Mouse (Mus musculus) 416B (cell line): ENCODE results near the gene Ninj2.

Experiments
- DNase-seq: peaks from one replicate; pipeline ENCODE4 v3.0.0; 2011; ENCODE audit warnings: low read depth

Ninj2 gene

DNA sequence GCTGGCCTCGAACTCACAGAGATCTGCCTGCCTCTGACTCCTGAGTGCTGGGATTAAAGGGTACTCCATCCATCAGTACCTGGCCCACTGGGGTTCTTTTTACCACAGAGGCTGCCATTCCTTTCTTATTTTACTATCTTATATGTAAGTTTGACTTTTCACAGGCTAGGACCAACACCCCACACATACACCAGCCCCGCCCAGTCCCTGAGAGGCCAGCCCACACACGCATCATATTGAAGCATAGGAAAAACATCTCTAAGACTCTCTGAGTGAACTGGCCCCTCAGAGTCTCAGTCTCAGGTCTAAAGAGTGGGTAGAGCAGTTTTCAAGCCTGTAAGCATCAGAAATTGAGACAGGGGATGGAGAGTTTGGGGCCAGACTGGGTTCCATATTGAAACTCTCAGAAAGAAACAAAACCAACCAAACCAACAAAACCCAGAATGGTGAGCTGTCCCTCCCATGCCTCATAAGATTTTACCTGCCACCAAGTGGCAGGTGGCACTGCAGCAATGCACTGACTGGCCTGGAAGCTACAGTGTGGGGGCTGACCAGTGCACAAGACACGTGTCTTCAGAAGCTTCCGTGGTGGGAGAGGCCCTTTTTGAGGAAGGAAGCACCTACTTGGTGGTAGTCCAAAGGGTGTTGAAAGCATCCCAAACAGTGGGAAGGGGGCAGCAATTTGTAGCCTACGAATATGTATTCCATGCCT, 86.0 kb downstream of the Ninj2 start:
- DNase-seq, result peak; percentile 31

- DNase-seq, result no peak
Measured at GRCm38 (mm10) chr6:120179756-120180206, 86.6 kb downstream of the Ninj2 start.

- DNase-seq, result no peak
Measured at GRCm38 (mm10) chr6:120180492-120180891, 87.3 kb downstream of the Ninj2 start.

DNA sequence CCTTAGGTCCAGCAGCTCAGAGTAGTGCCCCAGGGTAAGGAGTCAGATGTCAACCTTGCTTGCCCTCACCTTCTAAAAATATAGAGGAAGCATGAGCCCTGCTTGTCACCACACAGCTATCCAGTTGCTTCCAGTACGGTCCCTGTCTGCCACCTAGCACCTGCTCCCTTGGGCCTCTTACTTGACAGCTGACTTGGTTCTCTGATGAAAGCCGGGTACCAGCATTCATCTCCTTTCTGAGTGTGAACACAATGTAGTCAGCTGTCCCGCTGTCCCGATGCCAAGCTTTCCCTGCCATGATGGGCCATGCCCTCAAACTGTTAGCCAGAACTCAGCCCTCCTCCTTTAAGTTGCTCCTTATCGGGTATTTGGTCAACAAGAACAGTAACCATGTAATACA, 89.0 kb downstream of the Ninj2 start:
- no peak for DNase-seq

DNA sequence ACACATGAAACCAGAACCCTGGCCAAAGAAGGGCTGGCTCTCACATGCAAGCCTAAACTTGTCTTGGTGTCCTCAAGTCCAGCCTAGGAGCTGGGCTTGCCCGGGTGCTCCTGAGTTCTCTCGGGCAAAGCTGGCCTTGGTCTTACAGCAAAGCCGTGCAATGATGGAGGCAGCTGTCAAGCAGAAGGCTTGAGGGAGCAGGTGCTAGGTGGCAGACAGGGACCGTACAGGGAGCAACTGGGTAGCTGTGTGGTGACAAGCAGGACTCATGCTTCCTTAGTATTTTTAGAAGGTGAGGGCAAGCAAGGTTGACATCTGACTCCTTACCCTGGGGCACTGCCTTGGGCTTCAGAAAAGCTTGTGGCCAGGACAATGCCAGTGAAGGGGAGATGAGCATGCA, 90.6 kb downstream of the Ninj2 start:
- DNase-seq, result no peak

- no peak for DNase-seq
Measured at GRCm38 (mm10) chr6:120185012-120185730, 92.0 kb downstream of the Ninj2 start.

GRCm38 (mm10) chr6:120185756-120186155, 92.6 kb downstream of the Ninj2 start:
- no peak for DNase-seq

DNA sequence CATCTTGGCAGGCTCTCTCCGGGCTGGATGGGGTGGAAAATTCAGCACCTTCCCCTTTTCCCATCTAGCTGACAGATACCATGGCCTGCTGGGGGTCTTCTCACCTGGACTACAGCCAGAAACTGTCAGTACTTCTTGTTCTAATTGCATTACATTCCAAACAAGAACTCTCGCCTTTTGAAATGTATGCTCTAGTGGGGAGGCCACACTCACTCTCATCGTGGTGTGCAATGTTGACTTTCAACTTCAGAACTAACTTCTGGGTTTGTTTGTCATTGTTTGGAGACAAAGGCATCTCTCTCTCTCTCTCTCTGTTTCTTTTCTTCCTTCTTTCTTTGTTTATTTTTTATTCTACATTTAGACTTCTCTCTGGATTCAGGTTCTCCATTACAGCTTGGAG, 93.4 kb downstream of the Ninj2 start:
- DNase-seq, result no peak

DNA sequence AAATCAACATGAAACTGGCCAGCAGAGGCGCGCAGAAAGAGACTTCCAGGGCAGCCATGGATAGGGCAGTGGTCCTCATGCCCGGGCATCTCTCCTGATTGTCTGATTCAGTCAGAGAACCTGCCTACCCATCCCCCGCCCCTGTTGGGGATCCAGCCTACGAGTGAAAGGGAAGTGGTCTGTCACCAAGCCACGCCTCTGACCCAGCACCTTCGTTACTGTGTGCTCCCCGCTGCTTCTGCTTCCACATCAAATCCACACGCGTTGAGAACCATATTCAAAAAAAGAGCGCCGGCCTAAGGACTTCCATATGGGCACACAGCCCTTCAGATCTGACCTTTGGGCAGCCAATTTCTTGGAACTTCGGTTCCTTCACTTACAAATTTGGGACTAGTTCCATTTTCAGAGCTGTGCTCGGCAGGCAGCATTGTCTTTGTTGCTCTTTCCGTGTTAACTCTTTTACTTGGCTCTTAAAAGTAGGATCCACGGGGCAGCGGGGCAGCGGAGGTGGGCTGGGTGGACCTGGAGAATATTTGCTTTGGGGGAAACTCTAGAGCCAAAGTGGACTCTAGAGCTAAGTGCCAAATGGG, 94.5 kb downstream of the Ninj2 start:
- peak; percentile 69 for DNase-seq

DNA sequence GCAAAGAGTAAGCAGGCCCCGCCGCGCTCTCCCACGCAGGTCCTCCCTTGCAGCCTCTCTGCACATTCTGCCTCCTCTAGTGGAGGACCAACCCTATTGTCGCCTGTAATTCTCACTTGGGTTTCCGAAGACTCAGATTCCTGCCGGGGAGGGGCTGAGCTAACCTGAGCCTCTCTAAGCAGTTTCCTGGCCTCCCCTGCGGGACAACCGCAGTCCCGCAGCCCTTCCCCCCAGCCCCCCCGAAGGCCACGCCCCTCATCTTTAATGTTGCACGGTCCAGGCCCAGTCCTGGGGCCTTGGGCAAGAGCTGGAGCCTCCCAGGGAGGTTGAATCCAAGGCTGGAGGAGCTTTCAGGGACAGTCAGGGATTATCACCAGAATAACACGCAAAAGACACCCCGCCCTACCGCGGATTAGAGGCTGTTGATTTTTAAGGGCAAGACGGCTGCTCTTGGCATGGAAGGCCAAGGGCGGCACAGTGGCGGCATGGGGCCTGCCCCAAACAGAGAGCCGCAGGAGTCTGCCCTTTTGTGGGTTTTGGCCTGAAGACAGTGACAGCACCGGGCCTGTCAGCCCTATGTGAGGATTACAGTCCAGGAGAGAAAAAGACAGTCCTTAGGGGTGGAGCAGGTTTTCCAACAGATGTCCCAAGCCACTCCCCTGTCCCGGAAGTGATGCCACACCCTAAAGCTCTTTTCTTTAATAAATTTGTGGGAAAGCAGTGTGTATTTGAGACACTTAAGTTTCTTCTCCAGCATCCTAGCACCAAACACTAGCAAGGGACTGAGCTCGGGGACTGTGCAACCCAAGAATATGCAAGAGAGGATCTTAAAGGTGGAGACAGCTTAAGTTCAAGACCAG, 95.5 kb downstream of the Ninj2 start:
- no peak for DNase-seq

GRCm38 (mm10) chr6:120189287-120189686, 96.1 kb downstream of the Ninj2 start:
- DNase-seq, result no peak

DNA sequence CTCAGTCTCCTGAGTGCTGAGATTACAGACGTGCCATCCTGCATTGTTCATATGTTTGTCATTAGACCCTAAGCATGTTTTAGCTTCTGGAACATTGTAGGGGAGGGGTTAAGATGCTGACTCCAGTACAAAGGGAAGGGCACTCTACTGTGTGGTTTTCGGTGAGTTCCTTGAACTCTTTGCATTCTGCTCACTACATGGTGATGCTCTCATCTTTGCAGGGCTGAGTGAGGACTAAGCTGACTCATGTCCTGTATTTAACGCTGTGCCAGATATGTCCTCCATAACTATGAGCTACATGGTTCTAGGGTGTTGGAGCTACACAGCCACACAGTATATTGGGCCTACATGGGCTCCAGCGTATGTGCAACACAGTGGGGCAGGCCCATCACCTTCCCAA, 97.2 kb downstream of the Ninj2 start:
- DNase-seq, result peak; percentile 83

- peak; percentile 88 for DNase-seq
Measured at GRCm38 (mm10) chr6:120190912-120191311, 97.8 kb downstream of the Ninj2 start.

DNA sequence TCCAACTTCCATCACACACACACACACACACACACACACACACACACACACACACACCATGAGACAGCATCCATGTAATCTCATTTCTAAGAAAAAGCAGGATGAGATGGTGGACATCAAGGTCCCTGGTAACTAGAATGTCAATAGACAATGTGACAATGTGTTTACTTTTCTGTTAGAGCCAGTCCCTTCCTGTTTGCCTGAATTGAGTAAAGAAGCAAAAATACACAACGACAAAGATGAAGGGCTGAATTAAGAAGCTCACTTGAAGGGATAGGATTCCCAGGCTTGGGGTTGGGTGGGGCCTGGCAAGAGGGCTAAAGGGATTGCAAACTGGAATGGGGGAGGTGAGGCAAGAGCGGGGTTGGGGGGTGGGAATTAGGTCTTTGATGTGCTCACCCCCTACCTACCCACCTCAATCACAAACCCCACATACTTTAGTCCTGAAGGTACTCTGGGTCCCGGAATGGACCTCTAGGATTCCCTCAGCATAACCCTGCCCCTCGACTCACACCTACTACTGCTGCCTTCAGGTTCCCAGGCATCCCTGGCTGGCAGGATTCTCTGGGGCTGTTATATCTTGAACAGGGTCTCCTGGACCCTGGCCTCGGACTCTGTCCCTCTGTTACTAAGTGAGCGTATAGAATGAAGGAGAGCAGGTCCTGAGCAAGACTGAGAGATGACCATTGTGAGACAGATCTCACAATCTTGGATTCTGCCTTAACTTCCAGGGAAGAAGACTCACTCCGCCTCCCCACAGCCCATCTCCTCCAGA, 98.4 kb downstream of the Ninj2 start:
- DNase-seq, result no peak

DNA sequence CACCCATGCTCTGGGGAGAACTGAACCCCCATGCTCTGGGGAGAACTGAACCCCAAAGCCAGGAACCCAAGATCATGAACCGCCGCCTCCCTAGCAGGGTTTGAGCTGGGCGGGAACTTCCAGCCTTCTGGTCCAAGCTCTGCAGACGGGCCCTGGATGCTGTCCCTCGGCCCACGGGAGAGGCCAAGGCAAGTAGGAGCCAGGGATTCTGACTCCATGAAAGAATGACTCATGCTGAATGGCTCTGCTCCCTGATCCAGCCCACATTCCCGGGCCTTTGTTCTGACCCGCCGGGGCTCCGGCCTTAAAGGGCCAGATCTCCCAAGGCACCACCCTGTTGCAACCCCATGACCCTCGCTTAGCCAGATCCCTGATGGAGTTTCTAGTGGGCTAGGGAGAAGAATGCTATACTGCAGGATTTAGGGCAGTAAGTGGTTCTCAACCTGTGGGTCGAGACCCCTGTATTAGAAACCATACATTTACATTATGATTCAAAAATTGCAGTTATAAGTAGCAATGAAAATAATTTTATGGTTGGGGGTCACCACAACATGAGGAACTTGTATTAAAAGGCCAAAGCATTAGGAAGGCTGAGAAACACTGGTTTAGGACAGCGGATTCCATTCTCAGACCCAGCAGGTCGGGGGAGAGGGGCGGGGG, 99.2 kb downstream of the Ninj2 start:
- no peak for DNase-seq

- DNase-seq, result peak; percentile 95
Measured at GRCm38 (mm10) chr6:120193174-120193573, 100.0 kb downstream of the Ninj2 start.

GRCm38 (mm10) chr6:120193793-120194192, 100.6 kb downstream of the Ninj2 start:
- DNase-seq, result no peak

DNA sequence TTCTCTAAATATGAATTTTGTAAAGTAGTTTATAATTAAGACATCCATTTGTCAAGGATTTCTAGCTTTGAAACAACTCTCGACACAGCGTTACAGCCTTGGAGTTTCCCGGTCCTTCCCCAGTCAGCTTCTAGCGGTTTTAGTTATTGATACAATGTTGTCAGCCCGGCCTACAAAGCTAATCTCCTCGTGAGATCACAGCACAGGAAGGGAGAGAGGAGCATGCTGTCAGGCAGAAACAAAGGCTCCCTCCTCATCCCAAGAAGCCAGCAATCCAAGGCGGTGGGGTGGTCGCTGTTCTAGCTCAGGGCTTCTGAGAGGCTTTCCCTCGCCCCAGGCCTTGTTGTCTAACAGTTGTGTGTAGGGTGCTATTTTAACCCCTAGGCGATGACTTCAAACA, 101.2 kb downstream of the Ninj2 start:
- DNase-seq, result no peak

- DNase-seq, result no peak
Measured at GRCm38 (mm10) chr6:120194963-120195362, 101.8 kb downstream of the Ninj2 start.

- DNase-seq, result peak; percentile 90
Measured at GRCm38 (mm10) chr6:120196837-120197236, 103.7 kb downstream of the Ninj2 start.

- peak; percentile 72 for DNase-seq
Measured at GRCm38 (mm10) chr6:120197964-120198363, 104.8 kb downstream of the Ninj2 start.
